Mouse (Mus musculus) T-cell, adult 2 months (primary cell): ENCODE results near the gene Hmga2.

Experiments used
- DNase-seq: peaks from one replicate; pipeline ENCODE4 v3.0.0; 2022; ENCODE audit warnings: low spot score

Gene Hmga2

DNA sequence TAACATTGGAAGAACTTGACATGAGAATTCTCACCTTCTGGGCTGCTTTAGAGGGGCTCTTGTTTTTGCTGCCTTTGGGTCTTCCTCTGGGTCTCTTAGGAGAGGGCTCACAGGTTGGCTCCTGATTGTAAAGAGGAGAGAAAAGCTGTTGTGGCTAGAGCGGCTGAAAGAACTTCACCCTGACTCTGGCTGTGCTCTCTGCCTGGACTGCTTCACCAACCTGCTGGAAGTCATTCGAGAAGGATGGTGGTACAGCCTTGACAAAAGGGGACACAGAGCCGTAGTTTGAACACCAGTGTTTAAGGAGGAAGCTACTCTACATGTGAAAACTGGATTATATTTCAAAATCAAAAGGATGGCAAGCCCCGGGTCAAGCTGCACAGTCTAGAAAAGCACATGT is 3.1 kb downstream of the Hmga2 start:
- no peak for DNase-seq

GRCm38 (mm10) chr10:120472606-120473005 is 3.7 kb downstream of the Hmga2 start:
- no peak for DNase-seq

GRCm38 (mm10) chr10:120465121-120465520 is 11.1 kb downstream of the Hmga2 start:
- no peak for DNase-seq

DNA sequence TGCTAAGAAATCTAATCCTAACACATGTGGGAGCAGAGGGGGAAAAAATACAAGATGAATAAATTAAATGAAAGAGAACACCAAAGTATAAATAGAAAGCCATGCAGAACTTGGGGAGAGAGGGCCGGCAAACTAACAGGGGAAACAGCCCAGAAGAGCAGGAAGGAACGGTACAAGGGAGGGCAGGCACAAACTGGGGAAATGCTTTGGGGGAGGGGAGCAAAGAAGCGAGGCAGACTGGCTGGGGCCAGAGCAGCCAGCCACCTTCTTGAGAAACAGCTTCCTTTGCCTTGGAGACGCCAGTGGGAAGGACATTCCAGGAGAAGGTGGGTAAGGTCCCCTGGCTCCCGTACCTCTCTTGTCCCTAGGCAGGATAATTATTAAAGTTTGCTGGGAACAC is 14.5 kb downstream of the Hmga2 start:
- no peak for DNase-seq

GRCm38 (mm10) chr10:120461301-120461700 is 15.0 kb downstream of the Hmga2 start:
- DNase-seq, result no peak

GRCm38 (mm10) chr10:120458866-120459265 is 17.4 kb downstream of the Hmga2 start:
- DNase-seq, result no peak

DNA sequence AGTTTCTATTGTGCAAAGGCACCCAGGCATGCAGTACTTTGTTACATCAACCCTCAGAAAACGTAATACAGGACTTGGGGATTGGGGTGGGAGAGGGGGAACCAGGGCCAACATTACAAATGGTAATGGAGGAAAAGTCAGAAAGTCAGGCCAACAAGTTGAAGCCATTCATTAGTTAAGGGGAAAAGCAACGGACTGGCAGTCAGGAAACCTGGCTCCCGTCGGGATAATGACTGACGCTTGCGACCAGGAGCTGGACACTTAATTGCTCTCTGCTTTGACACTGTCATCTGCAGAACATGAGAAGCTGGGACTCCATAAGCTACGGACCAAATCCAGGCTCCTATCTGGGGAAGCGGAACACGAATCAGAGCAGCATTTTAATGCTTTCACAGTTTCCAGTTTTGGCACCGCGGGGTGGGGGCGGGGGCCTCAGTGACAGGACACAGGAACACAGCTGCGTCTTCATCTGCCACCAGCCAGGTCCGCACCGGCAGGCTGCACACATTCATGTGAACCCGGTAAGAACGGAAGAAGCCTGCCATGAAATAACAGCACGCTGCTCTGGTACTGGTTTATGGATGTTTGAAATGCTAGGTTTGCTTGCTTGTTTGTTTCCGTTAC is 26.5 kb downstream of the Hmga2 start:
- DNase-seq, result no peak

GRCm38 (mm10) chr10:120446799-120447198 is 29.5 kb downstream of the Hmga2 start:
- no peak for DNase-seq

GRCm38 (mm10) chr10:120446206-120446605 is 30.1 kb downstream of the Hmga2 start:
- no peak for DNase-seq

DNA sequence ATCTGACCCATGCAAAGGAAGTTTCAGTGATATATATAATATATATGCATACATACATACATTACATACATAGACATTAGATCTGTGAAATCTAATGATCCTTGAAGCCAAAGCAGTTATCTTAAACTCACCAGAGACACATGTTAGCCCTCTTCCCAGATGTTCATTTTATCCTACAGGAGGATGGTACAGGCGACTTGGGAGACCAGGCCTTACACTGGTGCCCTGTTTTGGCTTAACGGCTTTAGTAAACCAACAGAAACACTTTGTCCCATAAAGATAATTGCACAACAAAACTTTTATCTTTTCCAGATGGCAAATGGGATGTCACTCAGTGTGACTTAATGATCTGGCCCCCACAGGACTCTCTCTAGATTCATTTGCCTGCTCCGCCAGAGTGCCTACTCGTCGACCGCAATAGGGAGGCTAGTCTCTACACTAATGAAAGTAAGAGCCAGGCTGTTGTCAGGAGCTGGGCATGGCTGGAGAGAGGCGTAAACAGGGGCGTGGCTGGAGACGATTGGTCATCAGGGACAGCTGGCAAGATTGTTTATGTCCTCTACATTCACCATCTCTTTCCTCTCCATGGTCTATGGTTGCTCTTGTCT is 31.7 kb downstream of the Hmga2 start:
- DNase-seq, result no peak

- DNase-seq, result no peak
Measured at GRCm38 (mm10) chr10:120443757-120444311, 32.4 kb downstream of the Hmga2 start.

DNA sequence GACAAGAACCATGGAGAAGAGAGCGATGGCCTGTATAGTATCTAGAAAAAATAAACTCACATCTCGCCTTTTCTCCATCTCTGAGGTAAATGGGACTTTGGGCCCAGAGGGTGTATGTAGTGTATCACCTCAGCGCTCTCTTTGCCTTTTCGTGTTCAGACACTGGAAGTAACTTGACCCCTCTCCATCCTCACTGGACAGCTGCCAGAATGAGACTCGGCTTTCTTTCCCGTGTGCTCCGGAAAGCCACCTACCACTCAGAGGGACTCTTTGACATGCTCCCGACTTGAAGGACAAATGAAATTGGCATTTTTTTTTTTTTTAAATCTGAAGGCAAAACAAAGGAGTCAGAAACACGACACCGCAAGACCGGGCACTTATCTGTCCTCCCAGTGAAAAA is 35.0 kb downstream of the Hmga2 start:
- no peak for DNase-seq

DNA sequence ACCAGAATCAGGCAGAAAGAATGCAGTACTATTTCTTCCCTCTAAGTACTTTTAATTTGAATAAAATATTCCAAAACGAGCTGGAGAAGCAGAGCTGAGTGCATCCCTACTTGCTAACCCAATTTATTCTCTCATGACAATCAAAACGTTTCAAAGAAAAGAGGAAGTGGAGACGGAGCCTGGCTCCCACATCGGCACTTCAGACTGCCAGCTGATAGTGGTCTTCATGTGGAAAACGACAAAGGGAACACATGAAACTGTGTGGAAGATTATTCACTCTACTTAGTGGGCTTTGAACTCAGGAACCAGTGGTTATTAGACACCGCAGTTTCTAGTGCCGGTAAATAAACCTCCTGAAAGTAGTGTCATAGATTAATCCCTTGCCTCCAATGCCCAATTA is 41.8 kb downstream of the Hmga2 start:
- DNase-seq, result no peak

GRCm38 (mm10) chr10:120433463-120433815 is 42.8 kb downstream of the Hmga2 start:
- DNase-seq, result no peak

DNA sequence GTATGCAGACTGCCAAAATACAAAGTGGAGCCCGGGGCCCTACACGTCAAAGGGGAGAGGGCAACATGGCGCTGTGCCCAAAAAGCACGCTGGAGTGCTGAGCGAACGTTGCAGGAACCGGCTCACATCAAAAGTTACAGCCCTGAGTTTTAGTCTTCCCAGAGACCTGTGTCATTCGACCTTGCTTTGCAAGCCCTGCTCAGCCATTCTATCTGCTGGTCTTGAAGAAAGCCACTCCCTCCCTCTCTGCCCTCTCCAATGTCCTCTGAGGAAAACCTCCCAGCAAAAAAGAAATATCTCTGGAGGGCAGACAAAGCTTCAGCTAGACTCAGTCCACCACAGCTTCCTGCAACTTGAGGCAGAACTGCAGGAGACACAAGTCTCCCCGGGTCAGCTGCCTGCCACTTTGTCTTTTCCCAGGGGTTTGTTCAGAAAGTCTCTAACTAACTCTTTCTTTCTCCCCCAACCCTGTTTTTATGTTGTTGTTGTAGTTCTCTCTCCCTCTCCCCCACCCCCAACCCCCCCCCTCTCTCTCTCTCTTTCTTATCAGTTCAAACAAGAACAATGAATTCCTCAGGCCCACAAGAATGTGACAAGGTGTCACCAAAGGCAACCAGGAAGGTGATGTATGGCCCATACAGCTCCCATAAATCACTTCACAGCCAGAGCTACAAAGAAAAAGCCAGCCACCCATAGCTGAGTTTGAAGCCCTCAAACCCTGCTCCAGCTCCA is 43.4 kb downstream of the Hmga2 start:
- DNase-seq, result no peak

GRCm38 (mm10) chr10:120432081-120432480 is 44.2 kb downstream of the Hmga2 start:
- no peak for DNase-seq

DNA sequence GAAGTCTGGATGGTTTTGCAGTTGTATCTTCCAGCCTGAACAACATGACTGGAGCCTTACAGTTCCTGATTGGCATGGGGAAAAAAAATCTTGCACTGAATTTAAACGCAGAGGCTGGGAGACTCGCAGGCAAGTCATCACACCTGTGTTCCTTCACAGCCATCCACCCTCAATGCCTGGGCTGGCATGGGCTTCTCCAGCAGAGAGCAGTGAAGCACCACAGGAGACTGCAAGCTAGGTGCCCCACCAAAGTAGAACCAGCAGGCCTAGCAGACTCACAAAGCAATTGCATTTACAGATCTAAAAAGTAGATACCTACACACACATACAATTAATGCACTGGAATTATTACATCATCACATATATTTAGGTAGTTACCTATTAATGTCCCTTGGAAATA is 44.8 kb downstream of the Hmga2 start:
- DNase-seq, result no peak

DNA sequence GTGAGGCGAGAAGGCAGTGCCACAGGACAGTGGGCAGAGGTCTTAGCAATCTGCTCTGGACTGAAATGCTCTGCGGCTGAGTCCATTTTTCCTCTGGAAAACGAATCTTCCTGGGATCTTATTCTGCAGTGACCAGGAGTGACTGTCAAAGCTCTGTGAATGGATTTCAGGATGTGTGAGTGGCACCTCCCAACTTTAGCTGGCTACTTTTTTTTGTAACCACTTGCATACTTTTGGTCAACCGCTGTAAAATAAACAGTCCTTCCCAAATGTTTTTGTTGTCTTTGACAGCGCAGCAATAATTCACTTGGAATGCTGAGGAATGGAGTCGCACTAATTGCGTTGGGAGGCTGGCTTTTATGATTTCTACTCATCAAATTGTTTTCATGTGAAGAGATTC is 45.8 kb downstream of the Hmga2 start:
- DNase-seq, result no peak

DNA sequence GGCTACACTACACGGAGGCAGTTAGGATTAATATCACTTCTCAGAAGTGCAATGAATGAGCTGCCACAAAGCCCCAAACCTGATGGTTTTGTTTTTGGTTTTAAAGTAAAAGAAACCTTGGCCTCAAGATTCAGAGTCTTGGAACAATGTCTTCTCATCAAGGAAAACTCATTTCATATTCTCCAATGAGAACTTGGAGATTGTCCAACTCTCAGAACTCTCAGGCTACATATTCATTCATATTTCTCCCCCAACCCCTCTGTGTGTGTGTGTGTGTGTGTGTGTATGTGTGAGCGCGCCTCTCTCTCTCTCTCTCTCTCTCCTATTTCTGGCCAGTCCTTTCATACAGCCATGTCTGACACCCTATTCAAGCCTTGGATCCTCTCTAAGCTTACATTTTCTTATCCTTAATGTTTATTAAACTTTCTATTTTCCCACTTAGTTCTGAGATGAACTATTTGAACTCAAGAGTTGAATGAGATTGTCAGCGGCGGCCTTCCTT is 46.5 kb downstream of the Hmga2 start:
- no peak for DNase-seq

DNA sequence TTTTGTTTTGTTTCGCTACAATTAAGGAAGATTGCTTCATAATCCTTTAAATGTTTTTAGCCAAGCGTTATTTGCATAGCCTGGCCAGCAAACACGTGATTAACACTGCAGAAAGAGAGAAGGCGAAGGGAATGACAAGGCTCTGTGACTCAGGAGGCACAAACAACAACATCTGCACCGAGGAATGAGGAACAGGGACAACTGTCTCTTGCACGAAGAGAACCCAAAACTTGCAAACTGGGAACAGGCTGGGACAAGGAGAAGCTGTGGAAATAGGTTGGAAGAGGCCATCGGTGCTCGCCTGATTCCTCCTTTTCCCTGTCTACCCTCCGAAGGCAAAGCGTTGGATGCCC is 47.1 kb downstream of the Hmga2 start:
- DNase-seq, result no peak

GRCm38 (mm10) chr10:120428430-120429198 is 47.7 kb downstream of the Hmga2 start:
- no peak for DNase-seq

DNA sequence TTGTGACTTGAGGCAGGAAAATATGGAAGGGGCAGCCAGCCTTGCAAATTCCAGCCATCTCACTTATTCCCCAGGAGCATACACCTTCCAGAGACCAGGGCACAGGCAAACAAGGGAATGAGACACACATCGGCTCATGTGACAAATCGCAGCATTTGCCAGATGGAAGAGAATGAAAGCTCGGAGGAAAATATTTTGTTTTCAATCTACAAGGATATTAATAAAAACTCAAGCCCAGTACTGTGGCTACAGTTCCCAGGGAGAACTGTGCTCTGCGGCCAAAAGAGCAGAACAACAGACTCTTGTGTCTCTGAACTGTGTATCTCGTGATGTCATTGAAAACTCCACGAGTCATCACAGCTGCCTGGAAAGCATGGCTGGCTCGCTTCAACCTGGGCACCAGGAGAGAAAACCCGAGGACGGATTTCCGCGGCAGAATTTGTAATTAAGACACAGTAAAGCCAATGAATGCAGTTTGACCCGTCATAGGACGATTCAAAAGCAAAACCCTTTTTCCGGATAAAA is 50.1 kb downstream of the Hmga2 start:
- DNase-seq, result no peak
